ENCODE assay signal across 20 mouse cellular contexts in the genomic region with DNA sequence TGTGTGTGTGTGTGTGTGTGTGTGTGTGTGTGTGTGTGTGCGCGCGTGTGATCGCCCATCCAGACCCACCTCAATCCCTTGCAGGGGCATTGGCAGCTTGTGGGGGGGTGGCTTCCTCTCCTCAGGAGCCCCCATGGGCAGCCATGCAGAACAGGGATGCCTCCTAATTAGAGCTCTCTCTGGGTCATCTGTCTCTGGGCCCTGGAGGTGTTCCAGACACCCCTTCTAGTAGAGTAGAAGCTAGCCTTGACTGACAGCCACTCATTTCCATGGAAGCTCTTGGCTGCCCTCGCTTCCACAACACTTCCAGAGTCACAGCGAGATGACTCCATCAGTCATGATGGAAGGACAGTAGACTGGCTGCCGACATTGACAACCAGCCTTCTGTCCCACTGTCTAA.
A peak's percentile ranks its signal among the peaks of the same experiment; 100 is the strongest.
DNase-seq lines count a peak whose midpoint lies in the region; ATAC-seq and TF ChIP-seq lines count a peak whose summit lies in the region.
"Had no signal": no experiment of that assay in that cellular context is flagged by ENCODE, and none has a peak within 500 bp of the region (broad histone marks: within the 10 kb centered on the region; RNA-seq: fewer than 3 reads in every experiment).

No protein-coding gene starts in this region.

- H3K4me2 ChIP-seq in forebrain, embryonic 14.5 days (ENCODE audit: low read length): no peak overlapping the region
- H3K4me2 ChIP-seq in neural tube, embryonic 13.5 days: no peak overlapping the region
- H3K4me2 ChIP-seq: embryonic facial prominence, embryonic 15.5 days; heart, embryonic 15.5 days had no signal

- no peak for ATAC-seq in forebrain, embryonic 14.5 days
- ATAC-seq in neural tube, embryonic 13.5 days (ENCODE audit: low read depth): no peak
- ATAC-seq: activated CD4-positive, CD25-positive, alpha-beta regulatory T cell, adult 4 months; forebrain, embryonic 16.5 days; Patski had no signal

- WGBS in forebrain, embryonic 14.5 days: 94% methylated on average over 7 of the region's 7 CpGs
- WGBS in forebrain, embryonic 10.5 days: 92% methylated on average over 3 of the region's 7 CpGs
- WGBS in neural tube, embryonic 13.5 days: 89% methylated on average over 7 of the region's 7 CpGs
- 94% methylated on average over 7 of the region's 7 CpGs for WGBS in embryonic facial prominence, embryonic 10.5 days

- no peak for TF ChIP-seq CTCF in layer of hippocampus, adult 2 months (conservative IDR thresholded peaks at IDR 0.05)

- no peak for DNase-seq in forebrain, embryonic 14.5 days (ENCODE audit: low spot score)
- no peak for DNase-seq in forebrain, embryonic 10.5 days (ENCODE audit: extremely low spot score, low spot score)
- DNase-seq in layer of hippocampus, adult 2 months (ENCODE audit: low spot score in 2 of 2): no peak
- DNase-seq in layer of hippocampus, postnatal 10 days (ENCODE audit: low spot score in 2 of 2): no peak
- DNase-seq in neural tube, embryonic 10.5 days (ENCODE audit: extremely low spot score, low spot score): no peak
- no peak for DNase-seq in embryonic facial prominence, embryonic 10.5 days (ENCODE audit: low spot score)
- DNase-seq in right cerebral cortex, postnatal 25 days: no peak
- DNase-seq: adrenal gland, postnatal 14 days; cerebellum, adult 18-20 months; cerebellum, adult 9-11 months; gastrocnemius, postnatal 14 days; heart, adult 2 months; heart, postnatal 14 days had no signal

- no peak overlapping the region for H3K9ac ChIP-seq in forebrain, embryonic 14.5 days (ENCODE audit: low read length)
- H3K9ac ChIP-seq in neural tube, embryonic 13.5 days: no peak overlapping the region
- H3K9ac ChIP-seq: embryonic facial prominence, embryonic 15.5 days; heart, embryonic 15.5 days had no signal

- no peaks in the 10 kb centered on the region for H3K9me3 ChIP-seq in forebrain, embryonic 14.5 days (replicated peaks; ENCODE audit: control insufficient read depth, low read length)
- no peaks in the 10 kb centered on the region for H3K9me3 ChIP-seq in forebrain, embryonic 10.5 days
- no peaks in the 10 kb centered on the region for H3K9me3 ChIP-seq in neural tube, embryonic 13.5 days
- no peaks in the 10 kb centered on the region; the same call in 1 of the 2 replicates for H3K9me3 ChIP-seq in embryonic facial prominence, embryonic 10.5 days
- H3K9me3 ChIP-seq: embryonic facial prominence, embryonic 15.5 days; heart, embryonic 15.5 days had no signal

- H3K4me1 ChIP-seq in forebrain, embryonic 14.5 days (ENCODE audit: control insufficient read depth, insufficient read depth, low read length): peaks cover 11% of the 10 kb centered on the region
- peaks cover 37% of the 10 kb centered on the region for H3K4me1 ChIP-seq in forebrain, embryonic 10.5 days
- peaks cover 91% of the 10 kb centered on the region for H3K4me1 ChIP-seq in neural tube, embryonic 13.5 days (replicated peaks)
- peaks cover 26% of the 10 kb centered on the region for H3K4me1 ChIP-seq in embryonic facial prominence, embryonic 10.5 days
- H3K4me1 ChIP-seq: embryonic facial prominence, embryonic 15.5 days; heart, embryonic 15.5 days had no signal

- no peaks in the 10 kb centered on the region for H3K27me3 ChIP-seq in forebrain, embryonic 14.5 days (replicated peaks; ENCODE audit: control insufficient read depth, insufficient read depth, low read length)
- no peaks in the 10 kb centered on the region for H3K27me3 ChIP-seq in forebrain, embryonic 10.5 days (ENCODE audit: poor library complexity, severe bottlenecking)
- H3K27me3 ChIP-seq in neural tube, embryonic 13.5 days: no peaks in the 10 kb centered on the region
- 0 out of 2 replicates have a peak, but pooled peaks cover 4% of the 10 kb centered on the region for H3K27me3 ChIP-seq in embryonic facial prominence, embryonic 10.5 days (replicated peaks; ENCODE audit: low read depth, poor library complexity, severe bottlenecking)
- H3K27me3 ChIP-seq: embryonic facial prominence, embryonic 15.5 days had no signal

- no peaks in the 10 kb centered on the region for H3K36me3 ChIP-seq in forebrain, embryonic 14.5 days (ENCODE audit: control insufficient read depth, insufficient read depth, low read length)
- H3K36me3 ChIP-seq in forebrain, embryonic 10.5 days (replicated peaks): no peaks in the 10 kb centered on the region
- H3K36me3 ChIP-seq in neural tube, embryonic 13.5 days: no peaks in the 10 kb centered on the region
- H3K36me3 ChIP-seq in embryonic facial prominence, embryonic 10.5 days (replicated peaks): no peaks in the 10 kb centered on the region
- H3K36me3 ChIP-seq: embryonic facial prominence, embryonic 15.5 days; heart, embryonic 15.5 days had no signal

- H3K4me3 ChIP-seq in forebrain, embryonic 14.5 days (ENCODE audit: low read depth, low read length): no peak overlapping the region
- no peak overlapping the region for H3K4me3 ChIP-seq in forebrain, embryonic 10.5 days
- no peak overlapping the region for H3K4me3 ChIP-seq in layer of hippocampus, adult 2 months
- H3K4me3 ChIP-seq in neural tube, embryonic 13.5 days: no peak overlapping the region
- H3K4me3 ChIP-seq in embryonic facial prominence, embryonic 10.5 days: no peak overlapping the region
- H3K4me3 ChIP-seq: embryonic facial prominence, embryonic 15.5 days; erythroblast, embryonic 14.5 days; heart, adult 2 months; heart, embryonic 15.5 days had no signal

- H3K27ac ChIP-seq in forebrain, embryonic 14.5 days (ENCODE audit: low read depth, low read length): peak overlapping the region; percentile 33; the same call in 1 of the 2 replicates
- no peak overlapping the region for H3K27ac ChIP-seq in forebrain, embryonic 10.5 days
- peak overlapping the region; percentile 89; the same call in 1 of the 2 replicates for H3K27ac ChIP-seq in layer of hippocampus, adult 2 months
- H3K27ac ChIP-seq in neural tube, embryonic 13.5 days (replicated peaks): peak overlapping the region; percentile 94
- no peak overlapping the region for H3K27ac ChIP-seq in embryonic facial prominence, embryonic 10.5 days (replicated peaks)
- H3K27ac ChIP-seq: embryonic facial prominence, embryonic 15.5 days; heart, adult 2 months; heart, embryonic 15.5 days had no signal

Comparison
In these comparisons a context has a peak if more than half of its experiments do, and no peak if none do; other contexts are left out.
1. H3K27ac ChIP-seq: peak in forebrain, embryonic 14.5 days (single experiment), layer of hippocampus, adult 2 months (single experiment) and neural tube, embryonic 13.5 days (single experiment); none in forebrain, embryonic 10.5 days (single experiment) and embryonic facial prominence, embryonic 10.5 days (single experiment).